Mouse (Mus musculus): ENCODE measurements at regions not wholly inside any gene's neighbourhood (a gene's known extent, or its start where the extent isn't known, plus 50 kb on each side); places are given as distances from the start of the nearest gene placed in this dataset.

DNA sequence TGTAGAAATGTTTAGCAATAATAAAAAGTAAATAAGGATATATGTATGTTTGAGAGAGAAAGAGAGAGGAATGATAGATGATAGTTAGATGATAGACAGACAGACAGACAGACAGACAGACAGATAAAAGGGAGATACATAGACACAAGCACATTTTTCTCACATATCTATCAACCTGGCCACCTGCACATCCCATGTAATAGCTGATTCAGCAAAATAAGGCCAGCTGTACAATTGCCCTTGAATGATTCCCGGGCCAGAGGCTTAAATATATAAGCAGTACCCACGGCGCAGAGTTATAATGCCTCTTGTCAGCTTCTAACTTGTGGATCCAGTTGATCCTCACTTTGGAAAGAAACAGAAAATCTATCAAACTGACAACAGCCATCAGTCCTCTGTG, 178.5 kb downstream of the Tmem114 start:
- no peak for ATAC-seq (replicated peaks; ENCODE audit: low FRiP score)
- H3K9me3 ChIP-seq (replicated peaks), result no peaks in the 10 kb centered on the region
- no peaks in the 10 kb centered on the region for H3K27me3 ChIP-seq
- 89% methylated on average over 3 of the region's 3 CpGs for whole genome bisulfite sequencing
- no peak overlapping the region for H3K27ac ChIP-seq
- H3K36me3 ChIP-seq, result no peaks in the 10 kb centered on the region
- H3K9ac ChIP-seq, result no peak overlapping the region
- no peak overlapping the region for H3K4me3 ChIP-seq (replicated peaks)
- H3K4me2 ChIP-seq, result no peak overlapping the region
- H3K4me1 ChIP-seq, result no peaks in the 10 kb centered on the region

DNA sequence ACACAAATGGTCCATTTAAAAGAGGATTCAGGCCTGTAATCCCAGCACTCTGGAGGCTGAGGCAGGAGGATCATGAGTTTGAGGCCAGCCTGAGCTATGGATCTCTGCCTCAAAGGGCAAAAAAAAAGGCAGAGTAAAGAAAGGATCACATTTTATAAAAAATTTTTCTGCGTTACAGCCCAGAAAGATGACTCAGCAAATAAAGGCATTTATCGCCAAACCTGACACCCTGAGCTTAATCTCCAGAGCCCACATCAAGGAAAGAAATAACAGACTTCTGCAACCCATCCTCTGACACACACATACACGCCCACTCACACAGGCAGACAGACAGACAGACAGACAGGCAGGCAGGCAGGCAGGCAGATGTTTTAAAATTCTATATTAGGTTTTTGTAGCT, 179.3 kb downstream of the Tmem114 start:
- no peaks in the 10 kb centered on the region for H3K9me3 ChIP-seq (replicated peaks)
- no peaks in the 10 kb centered on the region for H3K27me3 ChIP-seq
- H3K4me3 ChIP-seq (replicated peaks), result no peak overlapping the region
- H3K4me2 ChIP-seq, result no peak overlapping the region
- no peak overlapping the region for H3K9ac ChIP-seq
- no peaks in the 10 kb centered on the region for H3K4me1 ChIP-seq
- no peaks in the 10 kb centered on the region for H3K36me3 ChIP-seq
- 78% methylated on average over 3 of the region's 3 CpGs for WGBS
- no peak overlapping the region for H3K27ac ChIP-seq
- no peak for ATAC-seq (replicated peaks; ENCODE audit: low FRiP score)

DNA sequence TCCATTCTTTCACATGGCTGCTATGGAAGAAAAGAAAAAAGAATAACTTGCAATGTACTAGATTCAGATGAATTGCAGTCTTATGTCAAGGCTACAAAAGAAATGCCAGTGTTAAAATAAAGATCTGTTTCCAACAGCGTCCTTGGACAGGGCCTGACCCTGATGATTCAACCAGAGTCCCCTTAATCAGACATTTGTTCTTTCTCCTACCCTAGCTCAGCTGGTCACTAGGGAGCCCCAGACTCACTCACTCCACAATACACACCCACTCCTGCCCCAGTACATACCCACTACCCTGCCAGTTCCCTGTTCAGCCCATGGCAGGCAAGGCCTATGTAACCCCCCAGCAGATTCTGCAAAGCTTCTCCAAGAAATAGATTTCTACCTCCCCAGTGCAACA, 190.6 kb downstream of the Tmem114 start:
- Histone ChIP-seq H3K9ac (no peak overlapping the region), H3K4me1 (no peaks in the 10 kb centered on the region), H3K27me3 (no peaks in the 10 kb centered on the region), H3K27ac (no peak overlapping the region), H3K36me3 (no peaks in the 10 kb centered on the region), H3K4me3 (replicated peaks) (no peak overlapping the region), H3K4me2 (no peak overlapping the region), H3K9me3 (replicated peaks) (no peaks in the 10 kb centered on the region)
- WGBS, result 58% methylated on average over 1 of the region's 1 CpGs
- no peak for ATAC-seq (replicated peaks; ENCODE audit: low FRiP score)

DNA sequence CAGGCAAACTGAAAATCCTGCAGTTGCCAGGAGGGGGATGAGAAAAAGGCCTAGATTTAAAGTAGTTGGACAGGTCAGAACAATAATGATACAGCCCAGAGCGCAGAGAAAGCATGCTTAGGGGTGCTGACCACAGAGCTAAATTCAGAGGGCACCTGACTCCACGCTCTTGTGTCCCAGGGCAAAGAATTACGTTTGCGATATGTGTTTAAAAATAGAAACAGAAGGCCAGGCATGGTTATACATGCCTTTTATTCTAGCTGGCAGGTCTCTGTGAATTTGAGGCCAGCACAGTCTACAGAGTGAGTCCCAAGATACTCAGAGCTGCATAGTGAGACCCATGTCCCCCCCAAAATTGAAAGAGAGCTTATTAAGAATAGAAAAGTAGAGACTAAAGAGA, 192.9 kb downstream of the Tmem114 start:
- H3K27ac ChIP-seq, result no peak overlapping the region
- ATAC-seq (replicated peaks; ENCODE audit: low FRiP score), result no peak
- WGBS, result 71% methylated on average over 4 of the region's 4 CpGs

DNA sequence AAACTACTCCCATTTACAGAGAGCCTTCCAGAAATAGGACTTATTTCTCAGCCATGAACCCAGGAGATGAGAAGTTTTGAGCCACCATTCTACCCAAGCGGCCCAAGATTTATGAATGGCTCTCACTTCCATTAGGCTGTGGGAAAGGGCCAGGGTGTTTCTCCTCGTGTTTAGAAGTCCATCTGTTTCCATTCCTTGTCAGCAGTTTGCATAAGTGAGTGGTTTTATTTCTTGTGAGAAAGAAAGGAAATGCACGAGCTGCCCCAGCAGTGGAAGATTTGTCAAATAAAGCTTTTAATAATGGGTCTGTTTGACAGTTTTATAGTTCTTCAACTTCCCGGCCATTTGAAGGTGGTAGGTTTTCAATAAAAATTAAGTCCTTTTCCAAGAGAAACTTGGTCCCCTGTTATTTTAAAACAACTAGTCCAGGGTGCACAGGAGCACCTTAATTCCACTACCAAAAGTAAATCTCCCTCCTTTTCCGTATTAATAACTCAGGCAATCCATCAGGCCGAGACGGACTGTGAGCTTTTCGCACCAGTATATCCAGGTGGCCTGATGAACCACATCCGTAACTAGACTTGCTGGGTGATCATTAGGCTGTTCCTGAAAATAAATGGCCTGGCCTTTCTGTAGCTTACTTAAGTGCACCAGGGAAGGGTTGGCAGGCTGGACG, 201.2 kb downstream of the Tmem114 start:
- 0 out of 2 replicates have a peak overlapping the region, but pooled peaks have one; percentile 13 for H3K27ac ChIP-seq
- 18% methylated on average over 10 of the region's 10 CpGs for WGBS
- ATAC-seq (replicated peaks; ENCODE audit: low FRiP score), result peak; percentile 58; the same call in 1 of the 2 replicates
- H3K9me3 ChIP-seq (replicated peaks), result no peaks in the 10 kb centered on the region
- no peaks in the 10 kb centered on the region for H3K27me3 ChIP-seq
- H3K4me2 ChIP-seq, result no peak overlapping the region
- H3K9ac ChIP-seq, result no peak overlapping the region
- no peaks in the 10 kb centered on the region for H3K36me3 ChIP-seq
- H3K4me3 ChIP-seq (replicated peaks), result no peak overlapping the region
- no peaks in the 10 kb centered on the region for H3K4me1 ChIP-seq

More for the DNA sequence above, 192.9 kb downstream of the Tmem114 start:
- H3K9me3 ChIP-seq (replicated peaks), result no peaks in the 10 kb centered on the region
- H3K9ac ChIP-seq, result no peak overlapping the region
- H3K27me3 ChIP-seq, result no peaks in the 10 kb centered on the region
- no peaks in the 10 kb centered on the region for H3K36me3 ChIP-seq
- no peaks in the 10 kb centered on the region for H3K4me1 ChIP-seq
- no peak overlapping the region for H3K4me3 ChIP-seq (replicated peaks)
- H3K4me2 ChIP-seq, result no peak overlapping the region

DNA sequence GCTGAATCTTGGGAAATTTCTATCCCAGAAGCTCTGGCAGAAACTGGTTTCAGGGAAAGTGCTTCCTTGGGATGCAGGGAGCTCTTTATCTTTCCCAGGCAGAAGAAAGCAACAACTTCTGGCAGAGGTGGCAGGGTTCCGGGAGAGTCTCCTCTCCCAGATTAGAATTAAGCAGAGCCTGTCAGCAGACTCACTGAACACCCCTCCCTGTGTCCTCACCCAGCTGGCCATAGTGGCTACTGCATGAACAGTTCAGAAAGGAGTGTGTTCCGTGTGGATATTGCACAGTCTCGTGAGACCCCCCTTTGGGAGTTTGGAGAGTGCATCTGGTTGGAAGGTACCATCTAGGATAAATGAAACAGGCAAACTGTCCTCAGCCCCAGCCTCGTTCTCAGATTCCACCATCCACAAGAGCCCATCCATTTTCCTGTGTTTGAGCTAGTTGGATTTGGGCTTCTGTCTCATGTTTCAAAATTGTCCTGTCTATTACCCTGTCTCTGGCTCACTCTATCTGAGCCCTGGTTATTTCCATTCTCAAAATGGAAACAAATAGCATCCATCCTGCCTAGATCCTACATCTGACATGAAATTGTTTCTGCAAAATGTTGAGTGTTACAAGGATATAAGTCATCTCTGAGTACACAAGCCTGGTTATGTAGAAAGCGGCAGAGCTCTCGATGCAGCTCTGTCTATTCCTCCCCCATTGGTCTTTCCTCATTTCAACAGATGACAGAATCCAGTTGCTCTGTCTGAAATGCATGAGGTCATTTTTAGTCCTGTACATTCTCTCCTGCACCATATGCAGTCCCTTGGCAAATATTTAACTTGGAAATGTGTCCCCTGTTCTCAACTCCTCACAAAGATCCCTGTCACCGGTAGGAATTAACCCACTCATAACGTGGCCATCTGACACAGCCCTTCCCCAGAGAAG, 216.4 kb downstream of the Tmem114 start:
- Histone ChIP-seq H3K27ac (no peak overlapping the region), H3K36me3 (no peaks in the 10 kb centered on the region), H3K4me2 (no peak overlapping the region), H3K4me3 (replicated peaks) (no peak overlapping the region), H3K9me3 (replicated peaks) (no peaks in the 10 kb centered on the region), H3K9ac (no peak overlapping the region), H3K27me3 (no peaks in the 10 kb centered on the region), H3K4me1 (no peaks in the 10 kb centered on the region)
- 53% methylated on average over 8 of the region's 8 CpGs for WGBS
- ATAC-seq (replicated peaks; ENCODE audit: low FRiP score), result no peak

DNA sequence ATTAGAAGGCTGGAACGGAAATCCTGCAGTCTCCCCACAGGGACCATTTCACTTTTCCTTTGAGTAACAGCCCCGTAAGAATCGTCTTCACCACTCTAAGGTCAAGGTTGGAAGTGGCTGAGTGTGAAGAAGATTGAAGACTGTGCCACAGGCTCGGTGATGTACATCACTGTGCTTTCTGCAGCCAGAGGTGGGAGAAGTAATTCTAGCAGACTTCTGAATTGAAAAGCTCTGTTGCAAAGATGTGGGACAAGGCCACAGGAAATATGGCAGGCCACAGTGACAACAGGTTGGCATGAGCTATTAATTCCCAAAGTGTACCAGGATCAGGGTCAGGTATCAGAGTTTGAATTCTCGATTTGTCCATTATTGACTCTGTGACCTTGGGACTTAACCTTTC, 219.9 kb downstream of the Tmem114 start:
- H3K4me1 ChIP-seq, result no peaks in the 10 kb centered on the region
- H3K27ac ChIP-seq, result no peak overlapping the region
- H3K36me3 ChIP-seq, result no peaks in the 10 kb centered on the region
- H3K27me3 ChIP-seq, result no peaks in the 10 kb centered on the region
- no peak overlapping the region for H3K4me3 ChIP-seq (replicated peaks)
- H3K9ac ChIP-seq, result no peak overlapping the region
- 38% methylated on average over 5 of the region's 5 CpGs for WGBS
- H3K9me3 ChIP-seq (replicated peaks), result no peaks in the 10 kb centered on the region
- no peak overlapping the region for H3K4me2 ChIP-seq
- no peak for ATAC-seq (replicated peaks; ENCODE audit: low FRiP score)

DNA sequence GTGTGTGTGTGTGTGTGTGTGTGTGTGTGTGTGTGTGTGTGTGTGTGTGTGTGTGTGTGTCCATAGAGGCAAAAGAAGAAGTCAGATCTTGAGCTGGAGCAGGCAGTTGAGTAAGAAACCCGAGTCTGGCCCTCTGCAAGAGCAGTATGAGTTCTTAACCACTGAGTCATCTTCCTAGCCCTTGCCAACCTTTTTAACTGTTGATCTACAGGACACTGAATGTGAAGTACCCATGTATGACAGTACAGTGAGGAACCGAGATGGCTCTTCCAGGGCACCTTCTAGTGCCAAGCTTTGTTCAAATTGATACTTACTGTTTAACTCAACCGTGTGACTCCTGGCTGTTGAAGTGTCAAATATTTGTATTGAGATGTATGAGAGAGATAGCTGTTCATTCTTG, 223.6 kb downstream of the Tmem114 start:
- H3K9ac ChIP-seq, result no peak overlapping the region
- H3K4me3 ChIP-seq (replicated peaks), result no peak overlapping the region
- H3K27me3 ChIP-seq, result no peaks in the 10 kb centered on the region
- H3K4me1 ChIP-seq, result no peaks in the 10 kb centered on the region
- no peak overlapping the region for H3K4me2 ChIP-seq
- no peaks in the 10 kb centered on the region for H3K36me3 ChIP-seq
- 90% methylated on average over 3 of the region's 3 CpGs for WGBS
- no peak for ATAC-seq (replicated peaks; ENCODE audit: low FRiP score)
- no peak overlapping the region for H3K27ac ChIP-seq
- no peaks in the 10 kb centered on the region for H3K9me3 ChIP-seq (replicated peaks)

DNA sequence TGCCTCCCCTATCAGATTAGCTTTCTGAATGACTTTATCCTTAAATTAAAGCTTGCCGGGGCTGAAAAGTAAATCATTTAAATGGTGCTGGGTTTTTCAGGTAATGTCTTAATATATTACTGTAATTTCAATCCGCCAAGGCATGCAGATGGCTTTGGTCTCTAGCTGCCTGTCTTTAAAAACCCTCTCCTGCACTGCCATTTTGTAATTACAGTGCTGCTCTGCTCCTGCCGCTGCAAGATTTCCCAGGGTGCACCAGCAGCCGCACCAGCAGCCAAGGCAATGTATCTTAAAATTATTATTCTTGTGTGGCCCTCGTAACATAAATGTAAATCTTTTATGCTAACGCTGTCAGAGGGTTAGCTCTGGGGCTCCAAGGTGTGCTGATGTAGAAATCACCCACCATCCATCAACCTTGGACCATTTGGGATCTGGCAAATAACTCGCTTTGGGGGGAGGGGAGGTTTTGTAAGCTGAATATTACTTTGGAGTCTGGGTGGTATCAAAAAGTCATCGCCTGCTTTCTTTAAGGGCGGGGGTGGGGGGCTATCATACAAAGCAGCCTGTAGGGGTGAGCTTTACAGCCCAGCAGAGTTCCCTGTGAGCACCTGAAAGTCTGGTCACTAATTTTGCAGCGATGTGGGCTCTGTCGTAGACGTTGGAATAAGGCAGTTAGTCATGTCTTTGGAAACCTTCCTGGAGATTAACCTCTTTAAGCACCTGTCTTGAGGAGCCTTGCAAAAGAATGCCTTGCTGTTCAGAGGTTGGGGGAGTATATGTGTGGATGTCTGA, 226.0 kb downstream of the Tmem114 start:
- H3K27me3 ChIP-seq, result no peaks in the 10 kb centered on the region
- H3K4me1 ChIP-seq, result no peaks in the 10 kb centered on the region
- H3K4me2 ChIP-seq, result no peak overlapping the region
- H3K9ac ChIP-seq, result no peak overlapping the region
- no peak overlapping the region for H3K27ac ChIP-seq
- no peak for ATAC-seq (replicated peaks; ENCODE audit: low FRiP score)
- H3K36me3 ChIP-seq, result no peaks in the 10 kb centered on the region
- no peak overlapping the region for H3K4me3 ChIP-seq (replicated peaks)
- H3K9me3 ChIP-seq (replicated peaks), result no peaks in the 10 kb centered on the region
- WGBS, result 60% methylated on average over 12 of the region's 12 CpGs

DNA sequence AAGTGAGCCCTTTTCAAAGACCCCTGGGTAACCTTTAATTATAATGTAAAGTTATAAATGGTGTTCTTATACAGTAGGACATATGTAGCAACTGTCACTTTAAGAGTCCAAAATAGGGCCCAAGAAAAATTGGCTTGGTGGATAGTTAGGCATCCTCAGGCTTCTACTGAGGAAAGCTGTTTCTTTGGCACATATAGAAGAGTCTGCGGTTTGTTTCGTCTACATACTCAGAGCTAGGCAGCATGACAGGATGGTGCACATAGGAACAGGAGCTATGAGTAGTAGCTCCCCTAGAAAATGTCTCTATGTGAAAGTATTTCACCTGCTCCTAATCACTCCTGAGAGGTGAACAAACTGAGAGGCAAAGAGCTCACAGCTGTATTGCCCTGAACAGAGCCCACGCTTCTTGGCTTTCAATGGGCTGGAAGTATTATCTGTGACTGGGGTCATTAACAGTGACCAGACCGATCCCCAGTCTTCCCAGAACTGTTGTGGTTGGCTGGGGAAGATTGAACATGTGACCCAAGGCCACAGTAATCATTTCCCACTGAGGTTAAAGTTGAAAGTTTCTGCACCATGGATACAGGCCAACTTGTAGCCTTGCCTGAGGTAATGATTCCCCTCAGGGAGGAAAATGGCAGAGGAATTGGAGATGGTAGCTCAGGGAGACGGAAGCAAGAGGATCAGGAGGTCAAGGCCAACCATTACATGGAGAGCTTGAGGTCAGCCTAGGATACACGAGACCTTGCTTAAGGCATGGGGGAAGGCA, 235.3 kb downstream of the Tmem114 start:
- 67% methylated on average over 6 of the region's 6 CpGs for WGBS
- Histone ChIP-seq H3K9me3 (replicated peaks) (no peaks in the 10 kb centered on the region), H3K9ac (no peak overlapping the region), H3K27ac (no peak overlapping the region), H3K4me2 (no peak overlapping the region), H3K27me3 (no peaks in the 10 kb centered on the region), H3K36me3 (no peaks in the 10 kb centered on the region), H3K4me1 (no peaks in the 10 kb centered on the region), H3K4me3 (replicated peaks) (no peak overlapping the region)
- ATAC-seq (replicated peaks; ENCODE audit: low FRiP score), result no peak

DNA sequence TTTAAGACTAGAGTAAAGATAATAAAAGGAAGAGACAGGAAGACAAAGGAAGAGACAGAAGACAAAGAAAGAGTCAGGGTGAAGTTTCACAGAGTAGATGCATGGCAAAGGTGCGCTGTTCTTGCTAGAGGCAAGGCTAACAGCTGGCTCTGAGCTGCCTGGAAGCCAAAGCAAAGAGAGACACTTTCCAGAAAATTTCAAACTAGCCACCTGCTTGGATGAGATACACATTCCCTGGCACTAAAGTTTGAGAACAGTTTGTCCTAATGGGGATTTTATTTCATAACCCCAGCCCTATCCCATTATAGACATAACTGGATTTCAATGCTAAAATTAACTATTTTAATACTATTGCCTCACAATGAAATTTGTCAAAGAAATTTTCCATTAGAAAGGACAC, 235.9 kb downstream of the Tmem114 start:
- Histone ChIP-seq H3K9ac (no peak overlapping the region), H3K4me3 (replicated peaks) (no peak overlapping the region), H3K36me3 (no peaks in the 10 kb centered on the region), H3K27me3 (no peaks in the 10 kb centered on the region), H3K9me3 (replicated peaks) (no peaks in the 10 kb centered on the region), H3K4me2 (no peak overlapping the region), H3K27ac (no peak overlapping the region), H3K4me1 (no peaks in the 10 kb centered on the region)
- ATAC-seq (replicated peaks; ENCODE audit: low FRiP score), result no peak
- 93% methylated on average over 1 of the region's 1 CpGs for WGBS

Measured in kidney, embryonic 15.5 days (tissue).